Mouse (Mus musculus) cortical plate, adult 2 months (tissue): ENCODE data around the gene Slc4a2.
"Not testable (repeated sequence)": the region's sequence is repeated elsewhere in the genome, so short reads cannot be mapped to it uniquely, and the experiment has no call there.

ENCODE experiments used
- CTCF ChIP-seq: fragments of 200-500 bp; IDR thresholded peaks from 2 replicates; pipeline ENCODE4 v1.5.1; 2011; ENCODE audit warnings: mild to moderate bottlenecking, control low read depth, low read length; ENCODE audit not compliant: insufficient read depth; ENCODE audit errors: extremely low read depth
- POLR2A ChIP-seq: fragments of 200-500 bp; IDR thresholded peaks from 2 replicates; pipeline ENCODE4 v1.6.1; 2011; ENCODE audit warnings: mild to moderate bottlenecking, low read length, control low read depth; ENCODE audit not compliant: insufficient read depth; ENCODE audit errors: extremely low read depth

DNA sequence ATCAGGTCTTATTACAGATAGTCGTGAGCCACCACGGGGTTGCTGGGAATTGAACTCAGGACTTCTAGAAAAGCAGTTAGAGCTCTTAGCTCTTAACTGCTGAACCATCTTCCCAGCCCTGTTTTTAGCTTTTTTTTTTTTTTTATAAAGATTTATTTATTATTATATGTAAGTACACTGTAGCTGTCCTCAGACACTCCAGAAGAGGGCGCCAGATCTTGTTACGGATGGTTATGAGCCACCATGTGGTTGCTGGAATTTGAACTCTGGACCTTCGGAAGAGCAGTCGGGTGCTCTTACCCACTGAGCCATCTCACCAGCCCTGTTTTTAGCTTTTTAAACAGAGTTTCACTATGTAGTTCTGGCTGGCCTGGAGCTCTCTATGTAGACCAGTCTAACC lies 27.4 kb upstream of the Slc4a2 start:
- TF ChIP-seq CTCF, POLR2A: not testable (repeated sequence)
